Mouse (Mus musculus): ENCODE results near the gene Ttc27.
A peak's percentile ranks its signal among the peaks of the same experiment; 100 is the strongest.

The Ttc27 gene

DNA sequence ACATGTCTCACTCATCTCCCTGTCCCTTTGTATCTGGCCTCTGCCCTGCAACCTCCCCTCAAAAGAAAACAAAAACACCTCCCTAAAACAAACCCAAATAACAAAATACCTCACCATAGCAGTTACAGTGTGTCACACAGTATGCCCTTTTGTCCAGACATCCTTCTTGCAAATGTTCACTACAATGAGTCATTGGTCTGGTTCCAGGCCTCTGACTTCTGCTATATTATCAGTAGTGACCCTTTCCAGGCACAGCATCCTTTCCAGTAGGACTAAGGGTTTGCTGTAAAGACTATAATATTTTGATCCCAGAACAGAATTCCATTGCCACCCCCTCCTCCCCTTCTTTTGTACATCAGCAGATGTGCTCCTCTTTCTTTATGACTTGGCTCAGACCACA, 64.4 kb downstream of the Ttc27 start:
- Histone ChIP-seq H3K36me3 (ENCODE audit: control insufficient read depth, insufficient read depth, low read length, poor library complexity, severe bottlenecking) (peaks cover 5% of the 10 kb centered on the region), H3K27me3 (ENCODE audit: control insufficient read depth, insufficient read depth, low read length, poor library complexity, severe bottlenecking) (no peaks in the 10 kb centered on the region)
- DNase-seq (ENCODE audit: low read depth, low spot score) = no peak

DNA sequence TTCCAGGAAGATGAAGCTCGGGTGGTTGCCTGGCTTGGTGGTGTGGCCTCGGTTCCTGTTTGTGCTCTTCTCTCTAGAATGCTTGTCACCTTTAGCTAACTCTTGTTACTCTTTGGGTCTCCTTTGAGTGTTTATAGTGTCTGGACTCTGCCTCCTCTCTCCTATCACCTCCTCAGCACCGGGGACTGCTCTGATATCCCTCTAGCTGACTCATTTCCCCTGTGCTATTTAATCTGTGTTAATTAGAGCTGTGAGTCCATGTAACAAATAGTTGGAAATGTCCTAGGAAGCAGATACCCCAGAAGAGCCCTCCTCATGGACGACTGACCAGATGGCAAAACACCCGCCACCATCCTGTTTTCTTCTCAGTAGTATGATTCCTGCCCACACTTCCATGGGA, 68.1 kb downstream of the Ttc27 start:
- peaks cover 4% of the 10 kb centered on the region; the same call in 1 of the 2 replicates for H3K36me3 ChIP-seq (ENCODE audit: control insufficient read depth, insufficient read depth, low read length, poor library complexity, severe bottlenecking)
- H3K27me3 ChIP-seq (ENCODE audit: control insufficient read depth, insufficient read depth, low read length, poor library complexity, severe bottlenecking) = no peaks in the 10 kb centered on the region
- no peak for DNase-seq (ENCODE audit: low read depth, low spot score)

GRCm38 (mm10) chr17:74786198-74786734, 68.7 kb downstream of the Ttc27 start:
- no peak for DNase-seq (ENCODE audit: low read depth, low spot score)
- H3K36me3 ChIP-seq (ENCODE audit: control insufficient read depth, insufficient read depth, low read length, poor library complexity, severe bottlenecking) = 0 out of 2 replicates have a peak, but pooled peaks cover 2% of the 10 kb centered on the region
- no peaks in the 10 kb centered on the region for H3K27me3 ChIP-seq (ENCODE audit: control insufficient read depth, insufficient read depth, low read length, poor library complexity, severe bottlenecking)

GRCm38 (mm10) chr17:74796023-74796699, 78.6 kb downstream of the Ttc27 start:
- Histone ChIP-seq H3K27me3 (ENCODE audit: control insufficient read depth, insufficient read depth, low read length, poor library complexity, severe bottlenecking) (no peaks in the 10 kb centered on the region), H3K36me3 (ENCODE audit: control insufficient read depth, insufficient read depth, low read length, poor library complexity, severe bottlenecking) (peaks cover 3% of the 10 kb centered on the region; the same call in 1 of the 2 replicates)
- DNase-seq (ENCODE audit: low read depth, low spot score) = no peak

- no peak for DNase-seq (ENCODE audit: low read depth, low spot score)
- Histone ChIP-seq H3K27me3 (ENCODE audit: control insufficient read depth, insufficient read depth, low read length, poor library complexity, severe bottlenecking) (no peaks in the 10 kb centered on the region), H3K36me3 (ENCODE audit: control insufficient read depth, insufficient read depth, low read length, poor library complexity, severe bottlenecking) (peaks cover 3% of the 10 kb centered on the region; the same call in 1 of the 2 replicates)
Observed at GRCm38 (mm10) chr17:74799865-74800264, 82.3 kb downstream of the Ttc27 start.

DNA sequence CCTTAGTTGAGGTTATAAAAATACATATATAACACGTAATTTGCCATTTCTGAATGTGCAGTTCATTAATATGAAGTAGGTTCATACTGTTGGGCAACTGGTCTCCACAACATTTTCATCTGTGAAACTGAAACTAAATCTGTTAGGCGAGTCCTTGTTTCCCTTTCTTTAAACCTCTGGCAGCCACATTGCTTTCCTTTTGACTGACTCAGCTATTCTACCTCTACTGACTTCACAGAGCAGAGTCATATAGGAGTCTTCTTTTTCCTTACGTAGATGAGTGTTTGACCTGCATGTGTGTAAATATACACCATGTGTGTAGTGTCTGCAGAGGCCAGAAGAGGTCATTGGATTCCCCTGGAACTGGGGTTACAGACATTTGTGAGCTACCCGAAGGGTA, 85.2 kb downstream of the Ttc27 start:
- no peaks in the 10 kb centered on the region for H3K27me3 ChIP-seq (ENCODE audit: control insufficient read depth, insufficient read depth, low read length, poor library complexity, severe bottlenecking)
- no peak for DNase-seq (ENCODE audit: low read depth, low spot score)
- peaks cover 3% of the 10 kb centered on the region; the same call in 1 of the 2 replicates for H3K36me3 ChIP-seq (ENCODE audit: control insufficient read depth, insufficient read depth, low read length, poor library complexity, severe bottlenecking)

DNA sequence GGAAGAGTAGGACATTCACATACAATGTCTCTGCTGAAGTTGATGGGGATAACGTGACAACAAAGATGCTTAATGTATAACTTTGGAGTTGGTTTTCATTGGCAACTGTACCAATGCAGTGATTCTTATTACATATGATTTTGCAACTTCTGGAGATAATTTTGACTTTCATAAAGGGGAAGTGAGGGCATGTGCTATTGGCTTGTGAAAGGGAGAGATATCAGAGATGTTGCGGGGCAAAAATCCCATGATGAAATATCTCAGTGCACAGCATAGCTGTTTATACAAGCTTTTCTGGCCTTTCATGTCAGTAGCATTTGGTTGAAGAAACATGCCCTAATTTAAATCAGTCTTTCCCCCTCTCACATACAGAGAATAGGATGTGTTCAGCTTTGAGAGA, 86.3 kb downstream of the Ttc27 start:
- Histone ChIP-seq H3K36me3 (ENCODE audit: control insufficient read depth, insufficient read depth, low read length, poor library complexity, severe bottlenecking) (peaks cover 3% of the 10 kb centered on the region; the same call in 1 of the 2 replicates), H3K27me3 (ENCODE audit: control insufficient read depth, insufficient read depth, low read length, poor library complexity, severe bottlenecking) (no peaks in the 10 kb centered on the region)
- no peak for DNase-seq (ENCODE audit: low read depth, low spot score)

- no peaks in the 10 kb centered on the region for H3K27me3 ChIP-seq (ENCODE audit: control insufficient read depth, insufficient read depth, low read length, poor library complexity, severe bottlenecking)
- H3K36me3 ChIP-seq (ENCODE audit: control insufficient read depth, insufficient read depth, low read length, poor library complexity, severe bottlenecking) = peaks cover 3% of the 10 kb centered on the region; the same call in 1 of the 2 replicates
- no peak for DNase-seq (ENCODE audit: low read depth, low spot score)
Observed at GRCm38 (mm10) chr17:74804321-74804930, 86.9 kb downstream of the Ttc27 start.

- Histone ChIP-seq H3K36me3 (ENCODE audit: control insufficient read depth, insufficient read depth, low read length, poor library complexity, severe bottlenecking) (no peaks in the 10 kb centered on the region), H3K27me3 (ENCODE audit: control insufficient read depth, insufficient read depth, low read length, poor library complexity, severe bottlenecking) (no peaks in the 10 kb centered on the region)
- DNase-seq (ENCODE audit: low read depth, low spot score) = no peak
Observed at GRCm38 (mm10) chr17:74807509-74808248, 90.1 kb downstream of the Ttc27 start.

GRCm38 (mm10) chr17:74808330-74808729, 90.8 kb downstream of the Ttc27 start:
- Histone ChIP-seq H3K27me3 (ENCODE audit: control insufficient read depth, insufficient read depth, low read length, poor library complexity, severe bottlenecking) (no peaks in the 10 kb centered on the region), H3K36me3 (ENCODE audit: control insufficient read depth, insufficient read depth, low read length, poor library complexity, severe bottlenecking) (no peaks in the 10 kb centered on the region)
- peak; percentile 37 for DNase-seq (ENCODE audit: low read depth, low spot score)

DNA sequence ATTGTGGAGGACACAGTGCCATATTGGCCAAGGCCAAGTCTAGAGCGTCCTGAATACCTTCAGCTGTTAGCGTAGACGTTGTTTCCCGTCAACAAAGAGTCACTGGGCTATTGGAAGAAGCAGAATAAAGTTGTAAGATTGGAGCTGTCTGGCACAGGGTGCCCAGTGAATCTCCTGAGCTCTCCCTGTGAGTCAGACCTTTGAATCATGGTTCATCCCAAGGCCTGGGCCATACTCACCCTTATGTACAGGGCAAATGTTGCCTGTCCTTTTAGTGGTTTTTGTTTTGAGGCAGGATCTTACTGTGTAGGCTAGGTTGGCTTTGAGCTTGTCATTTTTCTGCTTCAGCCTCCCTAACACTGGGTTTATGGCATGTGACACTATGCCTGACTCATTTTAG, 91.4 kb downstream of the Ttc27 start:
- Histone ChIP-seq H3K36me3 (ENCODE audit: control insufficient read depth, insufficient read depth, low read length, poor library complexity, severe bottlenecking) (no peaks in the 10 kb centered on the region), H3K27me3 (ENCODE audit: control insufficient read depth, insufficient read depth, low read length, poor library complexity, severe bottlenecking) (no peaks in the 10 kb centered on the region)
- no peak for DNase-seq (ENCODE audit: low read depth, low spot score)

GRCm38 (mm10) chr17:74810892-74811625, 93.5 kb downstream of the Ttc27 start:
- peak; percentile 76 for DNase-seq (ENCODE audit: low read depth, low spot score)
- H3K36me3 ChIP-seq (ENCODE audit: control insufficient read depth, insufficient read depth, low read length, poor library complexity, severe bottlenecking) = no peaks in the 10 kb centered on the region

DNA sequence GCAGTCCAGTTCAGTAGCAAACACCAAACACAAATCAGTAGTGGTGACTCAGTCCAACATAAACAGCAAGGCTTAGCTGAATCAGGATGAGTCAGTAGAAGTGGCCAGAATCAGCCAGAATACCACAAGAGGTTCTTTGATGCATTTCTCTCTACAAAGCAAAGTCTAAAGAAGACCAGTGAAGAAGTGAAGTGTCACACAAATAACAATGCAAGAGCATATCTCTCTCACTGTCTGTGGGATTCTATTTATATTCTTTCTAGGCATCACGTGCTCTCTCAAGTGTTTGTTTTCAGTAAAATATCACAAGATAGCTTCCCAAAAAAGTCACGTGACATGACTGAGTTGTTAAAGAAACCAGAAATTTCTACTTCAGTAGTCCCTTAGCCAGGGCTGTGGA, 102.2 kb downstream of the Ttc27 start:
- H3K36me3 ChIP-seq (ENCODE audit: control insufficient read depth, insufficient read depth, low read length, poor library complexity, severe bottlenecking) = no peaks in the 10 kb centered on the region
- no peak for DNase-seq (ENCODE audit: low read depth, low spot score)
- H3K27me3 ChIP-seq (ENCODE audit: control insufficient read depth, insufficient read depth, low read length, poor library complexity, severe bottlenecking) = no peaks in the 10 kb centered on the region

More at GRCm38 (mm10) chr17:74810892-74811625, 93.5 kb downstream of the Ttc27 start:
- no peaks in the 10 kb centered on the region for H3K27me3 ChIP-seq (ENCODE audit: control insufficient read depth, insufficient read depth, low read length, poor library complexity, severe bottlenecking)

DNA sequence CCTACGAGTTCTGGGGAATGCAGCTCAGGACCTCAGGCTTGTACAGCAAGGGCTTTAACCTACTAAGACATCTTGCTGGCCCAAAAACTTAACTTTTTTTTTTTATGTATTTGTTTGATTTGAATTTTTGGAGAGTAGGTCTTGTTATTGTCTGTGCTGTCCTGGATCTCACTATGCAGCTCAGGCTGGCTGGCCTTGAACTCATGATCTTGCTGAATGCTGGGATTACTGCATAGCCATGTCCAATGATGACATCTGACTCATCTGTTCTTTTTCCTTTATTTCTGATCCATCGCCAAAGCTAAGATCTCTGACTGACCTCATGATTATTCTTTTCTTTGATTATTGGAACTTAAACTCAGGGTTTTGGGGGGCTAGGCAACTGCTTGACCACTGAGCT, 113.3 kb downstream of the Ttc27 start:
- no peak for DNase-seq (ENCODE audit: low read depth, low spot score)
- Histone ChIP-seq H3K36me3 (ENCODE audit: control insufficient read depth, insufficient read depth, low read length, poor library complexity, severe bottlenecking) (no peaks in the 10 kb centered on the region), H3K27me3 (ENCODE audit: control insufficient read depth, insufficient read depth, low read length, poor library complexity, severe bottlenecking) (no peaks in the 10 kb centered on the region)
